Mouse (Mus musculus) ovary, postnatal 10 days (tissue): Measurements from ENCODE around the gene Glb1.
A peak's percentile ranks its signal among the peaks of the same experiment; 100 is the strongest.

ENCODE experiments used
- DNase-seq: peaks from one replicate; pipeline ENCODE4 v3.0.0; 2022; ENCODE audit warnings: low spot score

The Glb1 gene

GRCm38 (mm10) chr9:114442893-114443292, 42.0 kb downstream of the Glb1 start:
- DNase-seq = no peak

DNA sequence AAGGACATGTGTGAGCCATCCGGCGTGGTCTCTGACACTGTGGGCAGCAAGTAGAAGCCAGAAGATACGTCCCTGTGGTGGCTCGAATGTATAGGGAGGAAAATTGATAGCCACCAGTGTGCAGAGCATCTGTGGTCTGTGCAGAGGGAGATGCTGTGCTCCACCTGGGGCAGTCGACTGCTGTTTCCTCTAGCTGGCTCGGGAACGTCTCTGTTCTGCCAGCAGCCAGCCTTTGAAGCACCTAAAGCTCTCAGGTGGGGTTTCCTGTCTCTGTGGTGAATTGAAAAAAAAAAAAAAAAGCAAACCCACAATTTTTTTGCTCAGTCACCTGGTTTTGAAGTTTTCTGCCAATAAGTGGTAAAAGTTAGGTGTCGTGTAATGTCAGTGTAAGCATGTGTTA, 42.5 kb downstream of the Glb1 start:
- no peak for DNase-seq

GRCm38 (mm10) chr9:114446887-114447286, 46.0 kb downstream of the Glb1 start:
- DNase-seq = no peak

- DNase-seq = no peak
Measured at GRCm38 (mm10) chr9:114448700-114449099, 47.8 kb downstream of the Glb1 start.

DNA sequence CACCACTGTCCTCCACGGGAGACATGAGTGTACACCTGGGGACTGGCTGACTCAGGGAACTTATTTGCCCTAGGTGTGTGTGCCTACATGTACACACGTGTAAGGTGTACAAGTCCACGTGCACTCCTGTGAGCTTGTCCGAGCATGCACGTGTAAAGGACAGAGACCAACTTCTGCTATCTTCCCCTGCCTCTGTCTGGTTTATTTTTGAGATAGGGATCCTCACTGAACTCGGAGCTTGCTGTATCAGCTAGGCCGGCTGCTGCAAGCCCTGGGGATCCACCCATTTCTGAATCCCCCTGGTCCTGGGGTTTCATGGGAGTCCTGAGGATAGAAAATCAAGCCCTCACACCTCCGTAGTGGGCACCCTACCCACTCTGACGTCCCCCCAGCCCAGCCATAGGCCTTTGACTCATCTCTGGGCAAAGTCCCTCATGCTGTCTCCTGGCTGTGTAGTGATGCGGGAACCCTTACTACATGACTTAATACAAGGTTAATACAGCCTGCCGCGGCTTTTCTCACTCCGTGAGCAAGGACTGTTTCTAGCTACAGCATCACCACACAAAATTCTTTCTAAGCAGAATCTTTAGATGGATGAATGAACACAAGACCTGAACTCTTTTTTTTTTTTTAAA, 48.4 kb downstream of the Glb1 start:
- DNase-seq = no peak

DNA sequence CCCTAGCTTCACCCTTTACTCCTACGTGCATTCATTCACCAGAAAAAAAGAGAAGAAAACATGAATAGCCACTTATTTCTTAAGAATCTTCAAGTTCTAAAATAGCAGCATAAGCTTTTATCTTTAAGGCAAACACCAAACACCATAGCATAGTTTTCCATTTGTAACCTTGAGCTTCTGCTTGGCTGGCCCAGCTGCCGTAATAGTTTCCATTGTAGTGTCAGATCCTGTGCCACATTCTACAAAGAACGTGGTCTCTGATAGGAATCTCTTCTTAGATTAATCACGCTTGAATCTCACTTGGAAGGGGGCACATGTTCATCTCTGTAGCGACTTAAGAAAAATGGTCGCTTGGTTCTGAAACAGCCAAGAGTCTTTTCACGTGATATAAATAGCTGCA, 50.7 kb downstream of the Glb1 start:
- no peak for DNase-seq

- no peak for DNase-seq
Measured at GRCm38 (mm10) chr9:114452418-114452817, 51.5 kb downstream of the Glb1 start.

- no peak for DNase-seq
Measured at GRCm38 (mm10) chr9:114455420-114455819, 54.5 kb downstream of the Glb1 start.

GRCm38 (mm10) chr9:114458436-114458835, 57.6 kb downstream of the Glb1 start:
- DNase-seq = no peak

DNA sequence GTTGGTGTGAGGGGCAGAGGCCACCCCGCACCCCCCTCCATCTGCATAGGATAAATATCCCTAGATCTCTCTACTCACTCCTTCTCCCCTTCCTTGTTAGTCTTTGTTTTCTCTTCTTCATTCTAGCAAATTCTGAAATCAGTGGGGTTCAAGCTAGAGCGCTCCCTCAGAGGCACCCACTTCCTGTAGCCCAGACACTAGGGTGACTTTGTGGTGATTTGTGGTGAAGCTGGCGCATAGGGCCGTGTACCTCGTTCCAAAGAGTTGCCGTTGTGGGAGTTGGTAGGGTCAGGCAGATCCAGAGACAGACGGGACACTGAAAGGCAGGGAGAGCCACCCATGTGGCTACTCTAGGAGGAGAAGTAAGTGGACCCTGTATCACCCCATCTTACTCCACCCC, 61.7 kb downstream of the Glb1 start:
- no peak for DNase-seq

DNA sequence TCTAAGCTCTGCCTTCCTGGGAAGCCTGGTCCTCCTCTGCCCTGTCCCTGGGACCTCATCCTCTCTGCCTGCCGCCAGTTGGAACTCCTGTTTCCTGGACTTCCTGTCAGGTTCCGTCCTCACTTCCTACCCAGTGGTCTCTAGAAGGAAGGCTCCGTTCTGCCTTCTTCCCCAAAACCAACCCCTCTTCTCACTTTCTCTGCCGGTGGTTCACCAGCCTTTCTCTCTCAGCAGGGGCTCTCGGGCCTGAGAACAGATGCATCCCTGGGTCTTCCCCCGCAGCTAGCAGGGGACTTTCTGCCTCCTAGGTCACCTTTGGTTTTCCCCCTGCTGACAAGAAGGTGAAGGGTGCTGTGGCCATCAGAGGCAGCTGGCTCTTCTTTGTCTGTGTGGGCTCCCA, 64.6 kb downstream of the Glb1 start:
- no peak for DNase-seq

GRCm38 (mm10) chr9:114466871-114467270, 66.0 kb downstream of the Glb1 start:
- no peak for DNase-seq

GRCm38 (mm10) chr9:114468217-114468616, 67.3 kb downstream of the Glb1 start:
- DNase-seq = no peak

- no peak for DNase-seq
Measured at GRCm38 (mm10) chr9:114468701-114469100, 67.8 kb downstream of the Glb1 start.

DNA sequence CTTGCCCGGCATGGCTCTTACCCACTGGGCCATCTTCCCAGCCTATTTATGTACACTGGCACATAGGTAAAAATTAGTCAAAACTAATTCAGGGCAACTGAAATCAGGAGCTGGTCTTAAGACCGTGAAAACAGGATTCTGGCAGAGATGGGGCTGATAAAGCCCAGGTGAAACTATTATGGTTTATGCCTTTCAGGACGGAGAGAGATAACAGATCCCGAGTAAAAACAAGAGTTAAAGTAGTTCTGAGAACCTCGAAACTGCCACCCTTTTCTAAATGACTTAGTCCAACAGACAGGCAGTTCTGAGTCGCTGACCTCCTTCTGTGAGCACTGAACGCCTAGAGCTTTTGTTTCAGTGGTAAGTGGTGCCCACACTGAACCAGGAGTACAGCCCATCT, 71.0 kb downstream of the Glb1 start:
- no peak for DNase-seq

- no peak for DNase-seq
Measured at GRCm38 (mm10) chr9:114477019-114477418, 76.1 kb downstream of the Glb1 start.

GRCm38 (mm10) chr9:114480940-114481339, 80.1 kb downstream of the Glb1 start:
- DNase-seq = no peak

GRCm38 (mm10) chr9:114484771-114485170, 83.9 kb downstream of the Glb1 start:
- no peak for DNase-seq

DNA sequence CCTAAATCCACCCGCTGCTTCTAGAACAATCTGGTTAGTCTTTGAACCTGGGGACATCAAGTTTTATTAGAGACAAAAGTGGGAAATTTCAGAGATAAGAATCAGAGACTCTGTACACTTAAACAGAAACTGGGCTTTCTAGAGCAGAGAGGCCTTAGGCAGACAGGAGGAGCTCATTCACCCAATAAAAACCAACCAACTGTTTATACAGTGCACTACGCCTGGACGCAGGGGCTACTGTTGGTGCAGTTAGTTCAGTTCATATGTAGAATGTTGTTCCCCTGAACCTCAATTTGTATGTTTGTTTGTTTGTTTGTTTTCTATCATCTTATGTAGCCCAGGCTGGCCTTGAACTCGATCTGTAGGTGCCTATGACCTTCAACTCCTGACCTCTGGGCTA, 85.9 kb downstream of the Glb1 start:
- DNase-seq = no peak

DNA sequence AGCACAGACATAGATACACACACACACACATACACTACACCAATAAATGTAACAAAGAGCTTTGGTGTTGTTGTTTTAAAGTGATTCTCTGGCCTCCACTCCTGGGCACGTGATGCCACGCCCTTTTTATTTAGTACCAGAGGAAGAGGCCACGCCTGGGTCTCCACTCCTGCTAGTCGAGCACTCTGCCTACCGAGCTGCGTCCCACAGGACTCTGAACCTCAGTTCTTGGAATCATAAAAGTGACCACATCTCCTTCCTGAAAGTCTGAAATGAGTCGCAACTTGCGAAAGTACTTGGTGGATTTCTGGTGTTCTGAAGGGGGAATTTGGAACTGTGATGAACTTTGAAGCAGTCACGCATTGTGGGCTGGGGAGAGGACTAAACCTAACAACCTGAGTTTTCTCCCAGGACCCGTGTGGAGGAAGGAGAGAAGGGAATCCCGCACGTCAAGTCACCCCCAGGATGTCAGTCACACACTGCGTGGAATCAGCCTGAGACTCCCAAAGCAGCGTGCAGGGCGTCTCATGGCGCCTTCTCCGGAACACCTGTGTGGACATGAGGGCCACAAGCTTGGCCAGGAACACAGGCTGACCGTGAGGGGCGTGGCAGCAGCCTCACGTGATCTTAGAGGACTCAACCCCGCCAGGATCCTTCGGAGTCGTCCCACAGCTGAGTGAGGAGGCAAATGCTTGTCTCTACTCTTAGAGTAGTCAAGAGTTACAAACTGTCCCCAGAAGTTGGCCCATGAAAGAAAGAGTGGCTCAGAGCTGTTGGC, 86.8 kb downstream of the Glb1 start:
- no peak for DNase-seq

DNA sequence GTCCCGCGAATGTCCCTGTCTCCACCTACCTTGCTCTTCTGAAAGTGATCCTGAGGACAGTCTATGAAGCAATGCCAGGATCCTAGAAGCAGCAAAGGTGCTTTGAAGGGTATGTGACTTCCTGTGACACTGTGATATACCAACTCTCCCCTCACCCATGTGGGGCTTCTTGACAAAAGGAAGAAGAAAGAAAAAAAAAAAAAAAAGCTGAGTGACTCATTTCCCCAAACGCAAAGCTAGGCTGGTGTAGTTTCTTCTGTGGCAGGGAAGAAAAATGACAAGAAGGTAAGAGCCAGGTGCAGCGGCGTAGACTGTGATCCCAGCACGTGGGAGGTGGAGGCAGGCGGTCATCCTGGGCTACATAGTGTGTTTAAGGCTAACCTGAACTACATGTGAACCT, 95.6 kb downstream of the Glb1 start:
- no peak for DNase-seq

- DNase-seq = peak; percentile 88
Measured at GRCm38 (mm10) chr9:114498218-114498617, 97.3 kb downstream of the Glb1 start.

DNA sequence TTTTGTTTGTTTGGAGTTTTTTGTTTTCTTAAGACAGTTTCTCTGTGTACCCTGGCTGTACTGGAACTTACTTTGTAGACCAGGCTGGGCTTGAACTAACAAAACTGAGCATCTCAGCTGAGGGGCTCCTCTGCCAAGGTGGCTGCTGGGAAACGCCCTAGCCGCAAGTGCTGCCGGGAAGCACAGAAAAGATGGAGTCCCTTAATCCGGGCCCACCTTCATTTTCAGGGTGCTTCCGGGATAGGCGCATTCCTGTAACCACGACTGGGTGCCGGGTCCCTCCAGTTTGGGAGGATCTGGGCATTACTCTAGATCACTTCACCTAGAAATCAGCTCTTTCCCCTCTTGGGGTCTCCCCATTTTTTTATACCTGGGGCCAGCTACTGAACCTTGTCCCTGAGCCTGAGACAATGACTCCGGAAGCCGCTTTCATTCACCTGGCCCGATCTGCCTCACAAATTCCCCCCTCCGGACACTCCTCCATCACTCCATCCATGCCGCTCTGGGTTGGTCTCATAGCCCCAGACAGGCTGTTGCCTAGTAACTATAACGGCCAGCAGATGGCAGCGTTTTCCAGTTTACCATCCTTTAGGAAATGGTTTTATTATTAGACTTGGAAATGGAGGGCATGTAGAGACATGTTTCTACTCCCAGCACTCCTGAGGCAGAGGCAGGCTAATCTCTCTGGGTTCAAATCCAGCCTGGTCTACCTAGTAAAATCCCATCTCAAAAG, 99.1 kb downstream of the Glb1 start:
- peak; percentile 10 for DNase-seq
